Mouse (Mus musculus): Measurements from ENCODE around the gene Calcoco1. TPM values are rescaled to one million over a fixed set of nuclear protein-coding genes. Genes with fewer than 3 reads are reported as not detected.

The Calcoco1 gene
- total and polyA plus RNA-seq, 3 experiments: 2.9 to 19.0 TPM; not detected in 1

DNA sequence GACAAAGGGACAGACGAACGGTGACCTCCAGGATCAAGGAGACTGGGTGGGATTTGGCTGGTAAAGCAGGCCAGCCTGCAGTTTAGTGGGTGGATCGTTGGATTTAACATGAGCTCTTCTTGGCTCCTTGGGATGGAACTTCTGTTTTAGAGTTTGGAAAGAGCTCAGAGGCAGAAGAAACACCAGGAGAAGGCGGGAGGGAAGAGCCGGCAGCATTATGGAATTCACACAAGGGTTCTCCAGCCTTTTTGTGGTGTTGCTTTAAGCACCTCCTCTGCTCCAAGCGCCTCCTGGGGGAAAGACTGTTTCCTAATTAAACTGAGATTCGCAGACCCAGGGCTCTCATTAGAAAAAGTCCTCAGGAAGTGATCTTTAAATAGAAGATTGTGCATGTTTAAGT, 48.9 kb upstream of the Calcoco1 start:
- no peak overlapping the region for H3K9ac ChIP-seq (ENCODE audit: control insufficient read depth, low read depth, low read length, poor library complexity, severe bottlenecking)
- no peaks in the 10 kb centered on the region for H3K4me1 ChIP-seq (ENCODE audit: control insufficient read depth in 1 of 2, insufficient read depth in 2 of 2, low read length in 2 of 2)
- no peaks in the 10 kb centered on the region for H3K79me2 ChIP-seq (ENCODE audit: control insufficient read depth, insufficient read depth, low read length, poor library complexity)
- H3K36me3 ChIP-seq (ENCODE audit: control insufficient read depth in 1 of 2, insufficient read depth in 2 of 2, low read length in 2 of 2): no peaks in the 10 kb centered on the region
- no peak overlapping the region for H3K4me3 ChIP-seq (ENCODE audit: control insufficient read depth in 1 of 2, insufficient read depth in 1 of 2, low read depth in 2 of 2, low read length in 2 of 2)
- H3K9me3 ChIP-seq (replicated peaks; ENCODE audit: insufficient read depth, low read length): no peaks in the 10 kb centered on the region
- no peak for DNase-seq (ENCODE audit: low read depth, low spot score)
- TF ChIP-seq ETS1 (IDR thresholded peaks at IDR 0.05; ENCODE audit: low read depth, low read length): no peak
- no peak for TF ChIP-seq MAX (IDR thresholded peaks at IDR 0.05; ENCODE audit: low read length)
- no peak for TF ChIP-seq SMC3 (IDR thresholded peaks at IDR 0.05; ENCODE audit: low read depth, low read length)
- TF ChIP-seq ZKSCAN1 (IDR thresholded peaks at IDR 0.05; ENCODE audit: low read depth, low read length): no peak
- peaks cover 15 to 31% of the 10 kb centered on the region in 2 experiments for H3K27me3 ChIP-seq (ENCODE audit: control insufficient read depth in 1 of 2, insufficient read depth in 2 of 2, low read length in 2 of 2)
- H3K27ac ChIP-seq (ENCODE audit: control insufficient read depth, low read depth, low read length): no peak overlapping the region

- H3K9me3 ChIP-seq (replicated peaks; ENCODE audit: insufficient read depth, low read length): no peaks in the 10 kb centered on the region
- peak; percentile 93 for DNase-seq (ENCODE audit: low read depth, low spot score)
- H3K27me3 ChIP-seq (ENCODE audit: control insufficient read depth in 1 of 2, insufficient read depth in 2 of 2, low read length in 2 of 2): peaks cover 8 to 14% of the 10 kb centered on the region in 2 experiments
- H3K27ac ChIP-seq (ENCODE audit: control insufficient read depth, low read depth, low read length): no peak overlapping the region
- H3K9ac ChIP-seq (ENCODE audit: control insufficient read depth, low read depth, low read length, poor library complexity, severe bottlenecking): no peak overlapping the region
- no peak overlapping the region for H3K4me3 ChIP-seq (ENCODE audit: control insufficient read depth in 1 of 2, insufficient read depth in 1 of 2, low read depth in 2 of 2, low read length in 2 of 2)
- H3K36me3 ChIP-seq (ENCODE audit: control insufficient read depth in 1 of 2, insufficient read depth in 2 of 2, low read length in 2 of 2): peaks cover 0 to 5% of the 10 kb centered on the region in 2 experiments; a peak in 1 of 4 replicates
- peaks cover 0 to 8% of the 10 kb centered on the region in 2 experiments; a peak in 2 of 4 replicates for H3K4me1 ChIP-seq (ENCODE audit: control insufficient read depth in 1 of 2, insufficient read depth in 2 of 2, low read length in 2 of 2)
- H3K79me2 ChIP-seq (ENCODE audit: control insufficient read depth, insufficient read depth, low read length, poor library complexity): no peaks in the 10 kb centered on the region
- TF ChIP-seq USF1 (IDR thresholded peaks at IDR 0.05; ENCODE audit: low read depth, low read length) (no peak), MYC (IDR thresholded peaks at IDR 0.05; ENCODE audit: low read depth, low read length) (peak; percentile 78; the same call in 1 of the 2 replicates), NELFE (IDR thresholded peaks at IDR 0.05; ENCODE audit: low read depth, low read length) (no peak), RAD21 (IDR thresholded peaks at IDR 0.05; ENCODE audit: low read depth, low read length) (no peak), ZC3H11A (IDR thresholded peaks at IDR 0.05; ENCODE audit: low read depth, low read length) (no peak), BHLHE40 (IDR thresholded peaks at IDR 0.05; ENCODE audit: borderline replicate concordance, low read depth, low read length) (no peak), ZNF384 (IDR thresholded peaks at IDR 0.05; ENCODE audit: low read depth, low read length) (peak; percentile 90), MAFK (IDR thresholded peaks at IDR 0.05; ENCODE audit: borderline replicate concordance, low read depth, low read length) (0 out of 2 replicates have a peak, but pooled peaks have one; percentile 6), NRF1 (IDR thresholded peaks at IDR 0.05; ENCODE audit: insufficient read depth, low read depth, low read length, poor library complexity, severe bottlenecking) (no peak), POLR2AphosphoS5 (IDR thresholded peaks at IDR 0.05; ENCODE audit: borderline replicate concordance, low read depth, low read length) (no peak), JUND (IDR thresholded peaks at IDR 0.05; ENCODE audit: low read depth, low read length) (no peak), ZKSCAN1 (IDR thresholded peaks at IDR 0.05; ENCODE audit: low read depth, low read length) (no peak), ETS1 (IDR thresholded peaks at IDR 0.05; ENCODE audit: low read depth, low read length) (peak; percentile 97), MEF2A (IDR thresholded peaks at IDR 0.05; ENCODE audit: extremely low read depth, insufficient replicate concordance, low read depth, low read length, poor library complexity, severe bottlenecking) (no peak), USF2 (IDR thresholded peaks at IDR 0.05; ENCODE audit: borderline replicate concordance in 1 of 2, insufficient read depth in 1 of 2, low read depth in 1 of 2, low read length in 2 of 2) (no peak), CHD1 (IDR thresholded peaks at IDR 0.05; ENCODE audit: low read depth, low read length) (no peak), TAL1 (IDR thresholded peaks at IDR 0.05; ENCODE audit: low read length) (no peak), E2F4 (IDR thresholded peaks at IDR 0.05; ENCODE audit: borderline replicate concordance, low read depth, low read length) (no peak), KAT2A (conservative IDR thresholded peaks at IDR 0.05; ENCODE audit: low read depth, low read length) (no peak), GATA1 (IDR thresholded peaks at IDR 0.05; ENCODE audit: low read depth, low read length) (peak; percentile 91), GABPA (IDR thresholded peaks at IDR 0.05; ENCODE audit: low read depth, low read length) (no peak), EP300 (IDR thresholded peaks at IDR 0.05; ENCODE audit: low read depth in 1 of 2, low read length in 2 of 2) (peak; percentile 90 to 93), POLR2AphosphoS2 (IDR thresholded peaks at IDR 0.05; ENCODE audit: low read length) (no peak), ELF1 (IDR thresholded peaks at IDR 0.05; ENCODE audit: low read depth, low read length) (no peak), CHD2 (IDR thresholded peaks at IDR 0.05; ENCODE audit: low read length) (no peak), SMC3 (IDR thresholded peaks at IDR 0.05; ENCODE audit: low read depth, low read length) (no peak), MAZ (IDR thresholded peaks at IDR 0.05; ENCODE audit: low read depth, low read length) (no peak), MAX (IDR thresholded peaks at IDR 0.05; ENCODE audit: low read length) (0 out of 2 replicates have a peak, but pooled peaks have one; percentile 45), HCFC1 (IDR thresholded peaks at IDR 0.05; ENCODE audit: low read depth, low read length) (0 out of 2 replicates have a peak, but pooled peaks have one; percentile 36), TCF12 (IDR thresholded peaks at IDR 0.05; ENCODE audit: low read depth, low read length) (peak; percentile 80), SIN3A (IDR thresholded peaks at IDR 0.05; ENCODE audit: low read length) (peak; percentile 83)
These were observed 43.2 kb upstream of the Calcoco1 start for GRCm38 (mm10) chr15:102765207-102765606.

Data from MEL (cell line).